Mouse (Mus musculus): ENCODE measurements at regions not wholly inside any gene's neighbourhood (a gene's known extent, or its start where the extent isn't known, plus 50 kb on each side); places are given as distances from the start of the nearest gene placed in this dataset.

DNA sequence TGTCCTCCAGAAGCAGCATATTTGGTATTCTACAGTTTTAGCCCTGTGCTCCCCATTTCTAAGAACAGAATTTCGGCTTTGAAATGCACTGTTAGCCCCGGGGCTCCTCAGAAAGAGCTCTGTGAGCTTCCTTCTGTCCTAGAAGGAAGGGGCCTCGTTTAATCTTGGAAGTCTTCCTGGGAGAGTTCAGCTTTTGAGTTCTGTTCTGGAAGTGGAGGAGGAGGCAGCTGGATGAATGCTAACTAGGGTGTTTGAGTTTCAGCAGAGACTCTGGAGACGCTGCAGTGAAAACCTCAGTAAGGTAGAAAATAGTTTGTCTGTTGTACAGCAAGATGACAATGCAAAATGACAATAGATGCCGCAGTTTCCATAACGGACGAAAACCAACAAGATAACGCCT, 253.8 kb downstream of the Rpl10-ps3 start:
- Histone ChIP-seq H3K9ac (ENCODE audit: insufficient read depth, low read depth, low read length, poor library complexity, severe bottlenecking) (no peak overlapping the region), H3K4me3 (ENCODE audit: insufficient read depth in 1 of 2, low read depth in 1 of 2, low read length in 2 of 2, poor library complexity in 1 of 2, severe bottlenecking in 1 of 2) (no peak overlapping the region), H3K4me1 (ENCODE audit: control insufficient read depth in 2 of 2, insufficient read depth in 2 of 2, low read length in 2 of 2, poor library complexity in 1 of 2) (no peaks in the 10 kb centered on the region), H3K9me3 (ENCODE audit: control insufficient read depth, insufficient read depth, low read depth, low read length) (no peaks in the 10 kb centered on the region), H3K27ac (ENCODE audit: insufficient read depth, low read depth, low read length, poor library complexity, severe bottlenecking) (no peak overlapping the region), H3K36me3 (ENCODE audit: control insufficient read depth, insufficient read depth, low read length, poor library complexity, severe bottlenecking) (no peaks in the 10 kb centered on the region)
- in situ Hi-C loops (cut with MboI; ENCODE audit: low sequenced_read_pairs in 2 of 2, unreplicated experiment in 2 of 2), result no loop called here
- TF ChIP-seq HCFC1 (IDR thresholded peaks at IDR 0.05; ENCODE audit: borderline replicate concordance, insufficient read depth, low read length) (no peak), MAFK (IDR thresholded peaks at IDR 0.05; ENCODE audit: insufficient read depth, low read depth, low read length) (no peak), ZC3H11A (IDR thresholded peaks at IDR 0.05; ENCODE audit: borderline replicate concordance, low read depth, low read length) (no peak), ZNF384 (IDR thresholded peaks at IDR 0.05; ENCODE audit: low read depth, low read length) (no peak), CHD2 (IDR thresholded peaks at IDR 0.05; ENCODE audit: low read depth, low read length) (no peak)
- no peak for DNase-seq (ENCODE audit: low read depth, low spot score)

DNA sequence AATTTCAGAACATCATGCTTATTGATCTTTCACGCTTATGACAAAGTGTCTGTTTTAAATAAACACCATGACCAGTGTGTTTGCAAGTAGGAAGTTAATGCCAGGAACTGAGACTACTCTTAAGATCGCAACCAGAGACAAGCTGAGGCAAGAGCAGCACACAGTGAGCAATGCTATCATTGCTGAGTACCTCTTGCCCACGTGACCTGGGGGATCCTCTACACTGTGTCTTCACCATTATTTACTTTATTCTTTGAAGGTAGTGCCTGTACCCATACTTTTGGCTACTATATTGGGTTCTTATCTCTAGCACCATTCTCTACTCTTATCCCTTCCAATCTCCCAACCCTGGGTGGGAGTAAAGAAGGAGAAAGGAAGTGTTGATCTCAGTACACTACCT, 254.9 kb downstream of the Rpl10-ps3 start:
- no peak overlapping the region for H3K27ac ChIP-seq (ENCODE audit: insufficient read depth, low read depth, low read length, poor library complexity, severe bottlenecking)
- no peaks in the 10 kb centered on the region for H3K9me3 ChIP-seq (ENCODE audit: control insufficient read depth, insufficient read depth, low read depth, low read length)
- H3K9ac ChIP-seq (ENCODE audit: insufficient read depth, low read depth, low read length, poor library complexity, severe bottlenecking), result no peak overlapping the region
- DNase-seq (ENCODE audit: low read depth, low spot score), result no peak
- no peaks in the 10 kb centered on the region for H3K36me3 ChIP-seq (ENCODE audit: control insufficient read depth, insufficient read depth, low read length, poor library complexity, severe bottlenecking)
- H3K4me1 ChIP-seq (ENCODE audit: control insufficient read depth in 2 of 2, insufficient read depth in 2 of 2, low read length in 2 of 2, poor library complexity in 1 of 2), result no peaks in the 10 kb centered on the region
- in situ Hi-C loops (cut with MboI; ENCODE audit: low sequenced_read_pairs in 2 of 2, unreplicated experiment in 2 of 2), result no loop called here
- TF ChIP-seq ZC3H11A (IDR thresholded peaks at IDR 0.05; ENCODE audit: borderline replicate concordance, low read depth, low read length) (no peak), ZNF384 (IDR thresholded peaks at IDR 0.05; ENCODE audit: low read depth, low read length) (no peak), MAFK (IDR thresholded peaks at IDR 0.05; ENCODE audit: insufficient read depth, low read depth, low read length) (no peak), HCFC1 (IDR thresholded peaks at IDR 0.05; ENCODE audit: borderline replicate concordance, insufficient read depth, low read length) (no peak), CHD2 (IDR thresholded peaks at IDR 0.05; ENCODE audit: low read depth, low read length) (no peak)
- no peak overlapping the region for H3K4me3 ChIP-seq (ENCODE audit: insufficient read depth in 1 of 2, low read depth in 1 of 2, low read length in 2 of 2, poor library complexity in 1 of 2, severe bottlenecking in 1 of 2)

DNA sequence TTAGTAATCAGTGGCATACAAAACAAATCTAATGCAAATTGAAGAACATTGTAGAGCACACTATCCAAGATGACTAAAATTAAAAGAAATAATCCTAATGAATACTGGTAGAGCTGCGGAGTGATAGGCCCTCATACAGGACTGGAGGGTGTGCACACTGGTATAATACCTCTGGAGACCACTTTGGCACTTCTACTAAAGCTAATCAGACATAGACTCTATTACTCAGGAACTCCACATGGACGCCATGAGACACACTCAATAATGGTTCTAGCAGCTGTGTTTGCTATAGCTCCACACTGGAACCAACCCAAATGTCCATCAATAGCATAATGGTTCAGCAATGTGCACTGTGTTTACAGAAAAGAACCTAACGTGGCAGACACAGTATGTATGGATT, 264.6 kb downstream of the Rpl10-ps3 start:
- DNase-seq (ENCODE audit: low read depth, low spot score), result no peak
- H3K4me1 ChIP-seq (ENCODE audit: control insufficient read depth in 2 of 2, insufficient read depth in 2 of 2, low read length in 2 of 2, poor library complexity in 1 of 2), result no peaks in the 10 kb centered on the region
- TF ChIP-seq ZC3H11A (IDR thresholded peaks at IDR 0.05; ENCODE audit: borderline replicate concordance, low read depth, low read length), result no peak
- TF ChIP-seq ZNF384 (IDR thresholded peaks at IDR 0.05; ENCODE audit: low read depth, low read length), result no peak
- TF ChIP-seq CHD2 (IDR thresholded peaks at IDR 0.05; ENCODE audit: low read depth, low read length), result no peak
- no peak for TF ChIP-seq MAFK (IDR thresholded peaks at IDR 0.05; ENCODE audit: insufficient read depth, low read depth, low read length)
- TF ChIP-seq HCFC1 (IDR thresholded peaks at IDR 0.05; ENCODE audit: borderline replicate concordance, insufficient read depth, low read length), result no peak

DNA sequence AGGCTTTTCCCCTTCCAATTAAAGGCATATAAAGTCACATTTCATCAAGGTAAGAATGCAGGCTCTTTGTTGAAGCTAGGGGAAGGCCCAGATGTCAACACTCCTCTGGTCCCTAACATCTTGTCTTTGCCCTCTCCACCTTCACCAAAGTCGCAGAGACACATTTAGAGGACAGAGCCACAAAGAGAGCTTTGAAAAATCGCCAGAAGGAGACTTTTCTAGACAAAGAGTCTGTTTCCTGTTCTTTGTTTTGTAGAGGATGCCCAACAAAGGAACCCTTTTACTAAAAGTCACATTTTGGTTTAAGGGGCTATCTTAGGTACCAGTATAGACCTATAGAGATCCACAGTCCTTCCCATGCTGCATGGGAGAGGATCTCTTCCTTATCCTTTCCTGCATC, 269.9 kb upstream of the Ncam1 start:
- no peak for TF ChIP-seq CHD2 (IDR thresholded peaks at IDR 0.05; ENCODE audit: low read depth, low read length)
- no peak for TF ChIP-seq ZNF384 (IDR thresholded peaks at IDR 0.05; ENCODE audit: low read depth, low read length)
- TF ChIP-seq ZC3H11A (IDR thresholded peaks at IDR 0.05; ENCODE audit: borderline replicate concordance, low read depth, low read length), result no peak
- TF ChIP-seq MAFK (IDR thresholded peaks at IDR 0.05; ENCODE audit: insufficient read depth, low read depth, low read length), result no peak
- no peak for TF ChIP-seq HCFC1 (IDR thresholded peaks at IDR 0.05; ENCODE audit: borderline replicate concordance, insufficient read depth, low read length)
- H3K9ac ChIP-seq (ENCODE audit: insufficient read depth, low read depth, low read length, poor library complexity, severe bottlenecking), result no peak overlapping the region
- no peaks in the 10 kb centered on the region for H3K9me3 ChIP-seq (ENCODE audit: control insufficient read depth, insufficient read depth, low read depth, low read length)
- no peaks in the 10 kb centered on the region for H3K4me1 ChIP-seq (ENCODE audit: control insufficient read depth in 2 of 2, insufficient read depth in 2 of 2, low read length in 2 of 2, poor library complexity in 1 of 2)
- H3K27ac ChIP-seq (ENCODE audit: insufficient read depth, low read depth, low read length, poor library complexity, severe bottlenecking), result no peak overlapping the region
- H3K36me3 ChIP-seq (ENCODE audit: control insufficient read depth, insufficient read depth, low read length, poor library complexity, severe bottlenecking), result no peaks in the 10 kb centered on the region
- H3K4me3 ChIP-seq (ENCODE audit: insufficient read depth in 1 of 2, low read depth in 1 of 2, low read length in 2 of 2, poor library complexity in 1 of 2, severe bottlenecking in 1 of 2), result no peak overlapping the region
- in situ Hi-C loops (cut with MboI; ENCODE audit: low sequenced_read_pairs in 2 of 2, unreplicated experiment in 2 of 2), result no loop called here
- peak; percentile 26 for DNase-seq (ENCODE audit: low read depth, low spot score)

More for the DNA sequence above, 264.6 kb downstream of the Rpl10-ps3 start:
- H3K36me3 ChIP-seq (ENCODE audit: control insufficient read depth, insufficient read depth, low read length, poor library complexity, severe bottlenecking), result no peaks in the 10 kb centered on the region
- in situ Hi-C loops (cut with MboI; ENCODE audit: low sequenced_read_pairs in 2 of 2, unreplicated experiment in 2 of 2), result no loop called here
- no peak overlapping the region for H3K4me3 ChIP-seq (ENCODE audit: insufficient read depth in 1 of 2, low read depth in 1 of 2, low read length in 2 of 2, poor library complexity in 1 of 2, severe bottlenecking in 1 of 2)
- H3K9me3 ChIP-seq (ENCODE audit: control insufficient read depth, insufficient read depth, low read depth, low read length), result no peaks in the 10 kb centered on the region
- no peak overlapping the region for H3K27ac ChIP-seq (ENCODE audit: insufficient read depth, low read depth, low read length, poor library complexity, severe bottlenecking)
- no peak overlapping the region for H3K9ac ChIP-seq (ENCODE audit: insufficient read depth, low read depth, low read length, poor library complexity, severe bottlenecking)

DNA sequence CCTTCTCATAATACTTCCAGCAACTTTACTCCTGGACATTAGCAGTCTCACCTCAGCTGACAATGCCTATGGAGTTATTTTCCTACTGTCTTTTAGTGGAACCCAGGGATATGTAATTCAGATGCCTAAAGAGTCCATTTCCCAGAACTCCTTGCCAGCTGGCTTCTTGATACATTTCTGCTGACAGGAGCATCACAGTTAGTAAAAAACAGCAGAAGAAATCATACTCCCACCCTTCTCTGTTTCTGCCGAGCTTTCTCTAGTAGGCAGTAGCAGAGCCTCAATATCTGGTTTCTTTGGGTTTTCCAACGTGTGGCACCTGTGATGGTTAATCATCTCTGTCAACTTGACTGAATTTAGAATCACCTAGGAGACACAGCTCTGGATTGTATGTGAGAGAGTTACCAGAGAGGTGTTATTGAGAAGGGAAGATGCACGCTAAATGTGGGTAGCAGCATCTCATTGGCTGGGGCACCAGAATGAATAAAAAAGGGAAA, 269.1 kb upstream of the Ncam1 start:
- Histone ChIP-seq H3K36me3 (ENCODE audit: control insufficient read depth, insufficient read depth, low read length, poor library complexity, severe bottlenecking) (no peaks in the 10 kb centered on the region), H3K9me3 (ENCODE audit: control insufficient read depth, insufficient read depth, low read depth, low read length) (no peaks in the 10 kb centered on the region), H3K4me1 (ENCODE audit: control insufficient read depth in 2 of 2, insufficient read depth in 2 of 2, low read length in 2 of 2, poor library complexity in 1 of 2) (no peaks in the 10 kb centered on the region), H3K9ac (ENCODE audit: insufficient read depth, low read depth, low read length, poor library complexity, severe bottlenecking) (no peak overlapping the region), H3K27ac (ENCODE audit: insufficient read depth, low read depth, low read length, poor library complexity, severe bottlenecking) (no peak overlapping the region), H3K4me3 (ENCODE audit: insufficient read depth in 1 of 2, low read depth in 1 of 2, low read length in 2 of 2, poor library complexity in 1 of 2, severe bottlenecking in 1 of 2) (no peak overlapping the region)
- in situ Hi-C loops (cut with MboI; ENCODE audit: low sequenced_read_pairs in 2 of 2, unreplicated experiment in 2 of 2), result no loop called here
- TF ChIP-seq CHD2 (IDR thresholded peaks at IDR 0.05; ENCODE audit: low read depth, low read length) (no peak), ZC3H11A (IDR thresholded peaks at IDR 0.05; ENCODE audit: borderline replicate concordance, low read depth, low read length) (no peak), MAFK (IDR thresholded peaks at IDR 0.05; ENCODE audit: insufficient read depth, low read depth, low read length) (no peak), ZNF384 (IDR thresholded peaks at IDR 0.05; ENCODE audit: low read depth, low read length) (no peak)
- DNase-seq (ENCODE audit: low read depth, low spot score), result no peak
